Mouse (Mus musculus) kidney, postnatal 10 days (tissue): Measurements from ENCODE around the gene Syp.
A peak's percentile ranks its signal among the peaks of the same experiment; 100 is the strongest.

Experiments
- DNase-seq: peaks from one replicate; pipeline ENCODE4 v3.0.0; 2021; ENCODE audit warnings: mixed read lengths

The Syp gene

GRCm38 (mm10) chrX:7638401-7639091 is at the start of gene Syp:
Gene Syp (plus strand): TSS chrX:7638471.
- DNase-seq: peak; percentile 85

DNA sequence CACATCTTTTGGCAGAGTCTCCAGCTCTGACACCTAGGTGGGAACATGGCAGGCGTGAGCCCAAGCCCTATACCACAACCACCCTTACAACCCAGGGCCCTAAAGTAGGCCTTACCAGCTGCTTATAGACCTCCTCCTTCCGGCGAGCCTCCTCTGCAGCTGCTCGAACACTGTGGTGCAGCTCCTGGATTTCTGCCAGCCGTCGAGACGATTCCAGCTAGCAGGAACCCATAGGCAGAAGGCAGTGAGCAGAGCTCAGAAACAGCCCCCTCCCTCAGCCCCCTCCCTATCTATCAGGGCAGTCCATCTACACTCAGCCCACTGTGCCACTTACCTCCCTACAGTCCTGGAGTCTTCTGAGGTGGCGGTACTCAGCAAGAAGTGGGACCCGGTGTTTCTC is 42.9 kb upstream of the Syp start:
- DNase-seq: no peak

DNA sequence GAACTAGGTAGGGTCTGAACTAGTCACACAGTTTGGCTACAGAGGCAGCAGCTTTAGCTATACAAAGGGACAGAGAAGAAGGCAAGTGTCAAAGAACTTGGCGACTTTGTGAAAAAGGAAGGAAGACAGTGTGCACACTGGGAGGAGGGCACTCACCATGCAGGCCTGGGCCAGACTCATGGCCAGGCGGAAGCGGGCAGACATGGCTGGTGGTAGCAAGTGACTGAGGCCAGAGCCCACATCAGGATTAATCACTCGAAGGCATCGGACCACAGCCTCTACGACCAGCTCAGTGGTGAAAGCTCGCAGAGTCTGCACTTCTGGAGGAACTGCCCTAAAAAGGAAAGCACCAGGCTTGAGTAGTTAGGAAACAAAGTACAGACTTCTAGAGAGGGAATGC is 34.3 kb upstream of the Syp start:
- no peak for DNase-seq

DNA sequence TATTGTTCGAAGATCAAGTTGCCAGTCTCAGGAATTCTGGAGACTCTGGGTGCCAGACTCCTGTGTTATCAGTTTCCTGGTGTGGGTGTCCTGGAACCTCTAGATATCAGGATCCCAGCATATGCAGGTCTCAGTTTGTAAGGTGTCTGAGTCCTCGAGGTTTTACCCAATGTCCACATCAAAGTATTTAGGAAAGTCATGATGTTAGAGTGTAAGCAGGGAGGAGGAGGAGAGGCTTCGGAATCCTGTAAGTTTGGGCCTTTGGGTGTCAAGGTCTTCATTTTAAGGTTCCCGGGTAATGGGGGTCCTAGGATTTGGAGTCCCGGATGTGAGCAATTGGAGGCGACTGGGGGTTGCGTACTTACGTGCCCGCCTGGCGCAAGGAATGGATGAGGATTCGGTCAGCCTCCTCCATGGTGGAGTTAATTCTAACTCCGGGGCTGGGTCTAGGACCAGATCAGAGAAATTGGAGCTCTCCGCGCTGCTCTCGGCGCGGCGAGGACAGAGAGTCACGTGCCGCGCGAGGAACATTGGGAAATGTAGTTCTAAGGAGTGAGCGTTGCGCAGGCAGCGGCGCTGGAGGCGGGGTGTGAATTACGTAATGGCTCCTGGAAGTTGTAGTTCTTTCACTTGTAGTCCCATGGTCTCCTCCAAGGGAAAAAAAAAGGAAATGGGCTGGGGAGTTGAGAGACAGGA is 33.2 kb upstream of the Syp start, which contains the start of gene Ccdc22:
Gene Ccdc22, minus strand, starts transcription at position 639 of the 696 bp plus-strand sequence.
- peak; percentile 91 for DNase-seq

DNA sequence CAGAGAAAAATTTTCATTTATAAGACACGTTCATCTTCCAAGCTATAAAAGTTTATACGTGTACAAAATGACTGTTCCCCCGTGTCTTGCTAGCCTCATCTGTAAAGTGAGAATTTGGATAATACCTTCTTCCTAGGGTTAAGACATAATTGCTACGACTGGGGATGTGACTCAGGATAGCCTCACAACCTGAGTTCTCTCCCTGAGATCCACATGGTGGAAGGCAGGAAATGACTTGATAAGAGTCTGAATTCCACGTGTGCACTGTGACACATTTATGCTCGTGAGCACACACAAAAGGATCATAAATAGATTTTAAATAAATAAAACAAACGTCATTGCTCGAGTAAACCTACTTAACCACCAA is 32.7 kb upstream of the Syp start:
- DNase-seq: no peak

- DNase-seq: no peak
Observed at GRCm38 (mm10) chrX:7606783-7607182, 31.5 kb upstream of the Syp start, which contains the start of gene Cacna1f. Gene Cacna1f (plus strand): TSS chrX:7607083.

DNA sequence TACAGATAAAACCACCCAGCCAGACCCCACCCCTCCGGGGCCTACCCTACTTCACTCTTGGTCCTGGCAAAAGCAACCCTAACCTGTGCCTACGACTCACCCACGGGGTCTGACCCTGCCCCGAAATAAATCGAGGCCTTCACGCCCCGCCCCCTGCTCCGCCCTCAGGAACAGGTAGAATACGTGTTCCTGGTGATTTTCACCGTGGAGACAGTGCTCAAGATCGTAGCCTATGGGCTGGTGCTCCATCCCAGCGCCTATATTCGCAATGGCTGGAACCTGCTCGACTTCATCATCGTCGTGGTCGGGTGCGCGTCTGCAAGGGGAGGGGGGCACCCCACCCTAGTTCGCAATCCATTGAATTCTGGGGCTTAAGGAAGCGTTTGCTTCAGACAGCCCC is 28.2 kb upstream of the Syp start:
- no peak for DNase-seq

DNA sequence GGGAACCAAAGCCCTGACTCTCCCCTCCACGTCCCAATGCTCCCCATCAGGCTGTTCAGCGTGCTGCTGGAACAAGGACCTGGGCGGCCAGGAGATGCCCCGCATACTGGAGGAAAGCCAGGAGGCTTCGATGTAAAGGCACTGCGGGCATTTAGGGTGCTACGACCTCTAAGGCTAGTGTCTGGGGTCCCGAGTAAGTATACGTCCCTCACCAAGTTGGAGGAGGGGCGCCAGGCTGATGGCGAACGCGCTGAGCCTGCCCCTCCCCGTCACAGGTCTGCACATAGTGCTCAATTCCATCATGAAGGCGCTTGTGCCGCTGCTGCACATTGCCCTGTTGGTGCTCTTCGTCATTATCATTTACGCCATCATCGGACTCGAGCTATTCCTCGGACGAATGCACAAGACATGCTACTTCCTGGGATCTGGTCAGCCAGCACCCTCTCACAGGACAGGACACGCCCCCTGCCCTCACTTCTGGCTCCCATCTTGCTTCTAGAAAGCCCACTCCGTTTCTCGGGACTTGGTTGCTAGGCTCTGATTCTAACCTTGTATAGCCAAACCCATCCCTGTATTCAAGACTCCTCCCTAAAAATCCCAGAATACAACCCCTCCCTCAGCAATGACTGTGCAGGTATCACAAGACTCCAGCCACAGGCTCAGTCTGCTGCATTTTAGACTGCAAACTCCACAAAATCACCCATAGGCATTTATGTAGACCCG is 27.6 kb upstream of the Syp start:
- no peak for DNase-seq

DNA sequence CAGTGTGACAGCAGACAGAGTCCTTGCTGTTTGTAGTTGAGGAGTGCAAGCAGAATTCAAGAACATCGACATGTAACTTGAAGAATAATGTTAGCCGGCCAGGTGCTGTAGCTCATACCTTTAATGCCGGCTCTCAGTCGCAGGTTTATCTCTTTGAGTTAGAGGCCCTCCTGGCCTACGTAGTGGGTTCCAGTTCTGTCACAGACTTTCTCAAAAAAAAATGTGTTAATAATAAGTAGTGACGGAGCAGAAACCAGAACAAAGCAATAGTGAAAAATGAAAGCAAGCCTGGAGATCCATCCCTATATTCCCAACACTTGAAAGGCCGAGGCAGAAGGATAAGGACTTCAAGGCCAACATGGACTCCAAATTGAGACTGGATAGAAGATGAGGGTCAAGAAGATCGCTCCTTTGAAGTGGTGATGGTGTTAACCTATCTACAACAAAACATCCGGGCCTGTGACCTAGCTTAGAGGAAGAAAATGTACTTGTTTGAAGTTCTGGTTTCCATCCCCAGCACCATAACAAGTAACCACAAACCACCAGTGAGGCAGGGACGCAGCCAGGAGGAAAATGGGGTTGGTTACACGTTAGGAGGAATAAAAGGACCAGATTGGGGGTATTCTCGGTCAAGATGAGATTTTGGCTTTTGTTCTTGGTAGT is 20.3 kb upstream of the Syp start:
- DNase-seq: no peak

DNA sequence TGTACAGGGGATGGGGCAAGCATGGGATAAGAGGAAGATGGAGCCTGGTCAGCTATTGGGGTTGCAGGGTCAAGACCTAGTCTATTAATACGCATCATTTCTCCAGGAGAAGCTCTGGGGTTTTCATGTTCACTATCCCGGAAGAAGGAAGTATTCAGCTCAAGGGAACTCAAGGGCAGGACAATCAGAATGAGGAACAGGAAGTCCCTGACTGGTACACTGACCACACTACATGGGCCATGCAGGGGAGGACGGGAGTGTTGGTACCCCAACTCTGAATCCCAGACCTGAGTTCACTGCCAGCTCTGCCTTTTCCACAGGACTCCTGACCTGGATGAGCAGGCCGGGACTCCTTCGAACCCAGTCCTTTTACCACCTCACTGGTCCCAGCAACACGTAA is 5.7 kb upstream of the Syp start:
- DNase-seq: no peak

DNA sequence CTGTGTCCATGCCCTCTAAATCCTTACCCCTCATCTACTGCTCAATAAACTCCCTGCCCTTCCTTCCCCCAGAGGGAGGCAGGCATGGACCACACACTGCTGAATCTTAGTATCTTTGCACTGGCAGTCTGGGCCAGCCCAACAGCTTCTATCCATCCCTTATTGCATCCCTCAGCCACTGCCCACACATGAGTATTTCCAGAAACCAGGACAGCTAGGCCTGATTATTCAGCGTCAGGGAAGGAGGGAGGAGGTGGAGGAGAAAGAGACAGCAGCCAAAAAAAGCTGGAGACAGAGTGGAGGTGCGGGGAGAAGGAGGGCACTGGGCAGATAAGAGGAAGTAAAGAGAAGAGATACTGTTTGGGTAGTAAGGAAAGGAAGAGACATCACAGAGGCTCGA is 3.2 kb upstream of the Syp start:
- DNase-seq: no peak

- no peak for DNase-seq
Observed at GRCm38 (mm10) chrX:7639536-7640325, 1.5 kb downstream of the Syp start.

- DNase-seq: no peak
Observed at GRCm38 (mm10) chrX:7640785-7641184, 2.5 kb downstream of the Syp start.

DNA sequence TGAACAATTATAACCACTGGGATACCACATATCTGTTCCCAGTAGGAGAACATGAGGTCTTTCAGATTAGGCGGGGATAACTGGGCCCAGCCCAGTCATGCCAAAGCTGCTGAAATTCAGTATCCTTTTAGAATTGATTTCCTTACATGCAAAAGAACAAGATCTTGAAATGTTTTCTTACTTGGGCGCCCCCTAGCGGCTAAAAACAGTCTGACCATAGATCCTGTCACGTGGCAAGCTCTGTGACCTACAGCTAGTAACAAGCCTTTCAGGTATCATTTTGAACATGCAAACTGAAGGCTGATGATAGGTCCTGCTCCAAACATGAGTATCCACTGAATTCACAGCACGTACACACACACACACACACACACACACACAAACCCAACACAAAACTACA is 7.1 kb downstream of the Syp start:
- peak; percentile 87 for DNase-seq

DNA sequence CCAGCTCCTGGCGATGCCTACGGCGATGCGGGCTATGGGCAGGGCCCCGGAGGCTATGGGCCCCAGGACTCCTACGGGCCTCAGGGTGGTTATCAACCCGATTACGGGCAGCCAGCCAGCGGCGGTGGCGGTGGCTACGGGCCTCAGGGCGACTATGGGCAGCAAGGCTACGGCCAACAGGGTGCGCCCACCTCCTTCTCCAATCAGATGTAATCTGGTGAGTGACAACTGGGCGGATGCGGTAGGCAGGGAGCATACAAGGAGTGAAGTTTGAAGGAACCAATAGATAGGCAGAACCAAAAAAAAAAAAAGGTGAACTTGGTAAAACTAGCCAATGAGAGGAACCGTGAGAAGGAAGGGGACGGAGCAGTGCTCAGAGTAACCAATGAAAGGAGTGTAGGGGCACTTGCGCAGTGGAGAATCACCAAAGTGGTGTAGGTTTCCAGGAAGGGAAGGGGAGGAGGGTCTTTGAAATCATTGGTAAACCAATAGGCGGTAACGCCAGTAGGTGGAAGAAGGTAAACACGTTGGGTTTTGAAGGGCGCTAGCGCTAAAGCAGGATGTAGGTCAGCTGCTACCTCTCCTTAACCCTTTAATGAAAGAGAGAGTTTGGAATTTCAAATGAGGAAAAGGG is 10.5 kb downstream of the Syp start:
- peak; percentile 89 for DNase-seq

DNA sequence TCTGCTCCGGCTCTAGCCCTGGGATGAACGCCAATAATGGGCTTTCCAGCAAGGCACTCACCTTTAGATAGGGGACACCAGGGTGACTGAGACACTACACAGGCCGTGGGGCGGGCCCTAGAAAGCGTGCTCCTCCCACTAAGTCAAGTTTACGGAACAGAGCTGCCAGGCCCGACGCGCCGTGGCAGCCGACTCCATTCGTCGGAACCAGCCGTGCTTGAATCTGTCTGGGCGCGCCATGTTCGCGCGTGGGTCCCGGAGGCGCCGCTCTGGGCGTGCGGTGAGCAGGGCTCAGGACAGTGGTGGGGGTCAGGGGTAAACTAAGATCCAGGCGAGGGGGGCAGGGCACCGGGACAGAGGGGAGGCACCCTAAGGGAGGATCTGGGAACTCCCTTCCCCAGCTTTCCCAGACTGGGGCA is 19.0 kb downstream of the Syp start, which contains the start of gene Prickle3:
Gene Prickle3, plus strand, starts transcription at position 40 of the 419 bp plus-strand sequence.
- DNase-seq: peak; percentile 70

DNA sequence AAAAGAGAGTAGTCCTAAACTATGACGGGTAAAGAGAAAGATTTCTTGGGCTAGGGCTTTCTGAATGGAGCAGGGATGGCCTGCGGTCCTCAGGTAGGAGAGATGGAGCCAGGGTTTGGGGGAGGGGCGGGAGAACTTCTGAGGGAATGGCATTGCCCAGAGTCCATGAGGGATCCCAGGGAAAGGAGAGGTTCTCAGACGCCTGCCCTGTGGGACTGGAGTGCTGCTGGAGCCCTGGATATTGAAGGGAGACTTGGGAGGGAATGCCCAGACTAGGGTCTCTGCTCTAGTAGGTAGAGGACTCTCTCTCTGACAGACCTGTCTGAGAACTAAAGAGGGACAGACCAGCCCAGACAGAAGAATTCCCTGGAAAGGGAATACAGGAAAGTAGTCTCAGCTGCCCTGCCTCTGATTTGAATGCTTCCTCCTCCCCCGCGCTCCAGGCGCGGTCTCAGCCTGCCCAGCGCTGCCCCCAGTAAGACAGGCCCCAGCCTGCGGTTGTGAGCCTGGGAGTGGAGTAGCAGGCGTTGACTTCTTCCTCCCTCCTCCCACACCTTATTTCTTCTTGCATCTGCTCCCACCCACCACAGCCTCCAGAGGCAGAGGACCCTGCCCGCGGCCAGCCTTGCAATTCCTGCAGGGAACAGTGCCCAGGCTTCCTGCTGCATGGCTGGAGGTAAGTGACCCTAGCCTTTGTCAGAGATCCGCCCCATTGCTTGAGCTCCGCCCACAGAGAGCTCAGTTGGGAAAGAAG is 19.9 kb downstream of the Syp start:
- DNase-seq: peak; percentile 80

- DNase-seq: peak; percentile 59
Observed at GRCm38 (mm10) chrX:7658785-7659589, 20.7 kb downstream of the Syp start.

- DNase-seq: no peak
Observed at GRCm38 (mm10) chrX:7661086-7661485, 22.8 kb downstream of the Syp start.

DNA sequence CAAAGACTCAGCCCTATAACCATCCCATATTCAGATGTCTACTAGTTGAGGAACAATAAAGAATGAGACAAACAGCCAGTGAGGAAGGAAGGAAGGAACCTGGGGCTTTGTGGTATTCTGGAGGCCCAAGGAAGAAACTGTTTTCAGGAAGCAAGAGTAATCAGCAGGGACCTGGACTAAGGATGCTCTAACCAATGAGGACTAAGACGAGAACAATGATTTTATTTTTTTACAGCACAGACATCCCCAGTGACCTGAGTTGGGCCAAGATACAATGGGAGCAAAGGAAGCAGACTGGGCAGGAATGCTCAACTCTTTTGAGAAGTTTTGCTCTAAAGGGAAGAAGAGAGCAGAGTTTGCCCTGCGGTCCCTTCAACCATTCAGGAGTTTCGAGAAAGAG is 24.7 kb downstream of the Syp start:
- no peak for DNase-seq
